Mouse (Mus musculus): Measurements from ENCODE around the gene Vmn1r157. TPM values are rescaled to one million over a fixed set of nuclear protein-coding genes. Genes with fewer than 3 reads are reported as not detected.

The Vmn1r157 gene
- not detected for polyA plus RNA-seq (2014; fragmentation: Illumina TruSeq; extraction: RNeasy Lipid Tissue Mini Kit (QIAGEN cat#74804); ENCODE audit: insufficient read depth, low read depth, low replicate concordance)

DNA sequence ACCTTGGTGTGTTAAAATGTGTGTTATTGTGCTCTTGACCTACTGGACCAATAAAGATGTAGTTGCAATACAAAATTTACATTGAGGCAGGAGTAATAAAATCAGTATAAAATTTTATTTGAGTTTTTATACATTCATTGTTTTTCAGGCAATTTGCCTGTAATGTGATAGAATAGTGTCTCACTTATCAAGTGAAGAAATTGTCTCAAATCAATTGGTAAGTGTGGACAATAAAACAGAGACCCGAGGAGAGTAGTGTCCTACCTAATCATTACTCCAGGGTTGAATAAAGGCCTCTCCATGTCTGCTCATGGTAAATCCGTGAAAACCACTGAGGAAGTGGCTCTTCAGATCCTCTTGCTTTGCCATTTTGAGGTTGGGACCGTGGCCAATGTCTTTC is at the start of gene Vmn1r157:
TSS of gene Vmn1r157 (plus strand) at position 301 of the 400 bp plus-strand sequence.

DNA sequence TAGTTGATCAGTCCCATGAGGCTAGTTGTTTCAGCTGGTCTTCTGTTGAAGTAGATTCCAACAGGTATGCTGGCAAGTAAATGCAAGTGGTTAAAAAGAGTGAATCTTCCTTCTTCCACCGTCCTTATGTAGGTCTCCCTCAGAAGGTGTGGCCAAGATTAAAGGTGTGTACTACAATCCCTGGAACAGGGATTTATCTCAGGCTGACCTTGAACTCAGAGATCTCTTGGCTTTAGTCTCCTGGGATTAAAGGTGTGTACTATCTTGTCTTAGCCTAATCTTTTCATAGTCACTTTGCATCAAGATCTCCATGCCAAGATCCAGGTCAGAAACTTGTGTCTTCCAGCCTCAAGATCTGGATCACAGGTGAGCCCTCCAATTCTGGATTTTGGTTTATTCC is 41.9 kb upstream of the Vmn1r157 start, which contains the start of gene Gm4567:
TSS of gene Gm4567 (minus strand) at position 101 of the 400 bp plus-strand sequence.

DNA sequence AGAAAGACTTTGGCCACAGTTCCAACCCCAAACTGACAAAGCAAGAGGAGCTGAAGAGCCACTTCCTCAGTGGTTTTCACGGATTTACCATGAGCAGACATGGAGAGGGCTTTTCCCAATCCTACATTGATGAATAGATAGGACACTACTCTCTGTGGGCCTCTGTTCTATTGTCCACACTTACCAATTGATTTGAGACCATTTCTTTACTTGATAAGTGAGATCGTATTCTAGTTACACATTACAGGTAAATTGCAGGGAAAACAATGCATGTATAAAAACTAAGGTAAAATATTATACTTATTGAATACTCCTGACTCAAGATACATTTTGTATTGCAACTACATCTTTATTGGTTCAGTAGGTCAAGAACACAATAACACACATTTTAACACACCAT is 29.2 kb downstream of the Vmn1r157 start, which contains the start of gene Vmn1r158:
TSS of gene Vmn1r158 (minus strand) at position 101 of the 400 bp plus-strand sequence.

Other genes starting within 250 kb of the Vmn1r157 start
- not detected for gene Vmn1r152, start 238.7 kb upstream of the Vmn1r157 start, polyA plus RNA-seq (2014; fragmentation: Illumina TruSeq; extraction: RNeasy Lipid Tissue Mini Kit (QIAGEN cat#74804); ENCODE audit: insufficient read depth, low read depth, low replicate concordance)
- gene Gm8677, start 226.8 kb upstream of the Vmn1r157 start, polyA plus RNA-seq (2014; fragmentation: Illumina TruSeq; extraction: RNeasy Lipid Tissue Mini Kit (QIAGEN cat#74804); ENCODE audit: insufficient read depth, low read depth, low replicate concordance) = not detected
- gene Gm4201, start 196.4 kb upstream of the Vmn1r157 start, polyA plus RNA-seq (2014; fragmentation: Illumina TruSeq; extraction: RNeasy Lipid Tissue Mini Kit (QIAGEN cat#74804); ENCODE audit: insufficient read depth, low read depth, low replicate concordance) = not detected
- not detected for gene Gm4565, start 173.6 kb upstream of the Vmn1r157 start, polyA plus RNA-seq (2014; fragmentation: Illumina TruSeq; extraction: RNeasy Lipid Tissue Mini Kit (QIAGEN cat#74804); ENCODE audit: insufficient read depth, low read depth, low replicate concordance)
- not detected for gene Vmn1r155, start 103.7 kb upstream of the Vmn1r157 start, polyA plus RNA-seq (2014; fragmentation: Illumina TruSeq; extraction: RNeasy Lipid Tissue Mini Kit (QIAGEN cat#74804); ENCODE audit: insufficient read depth, low read depth, low replicate concordance)
- gene Gm8693, start 69.4 kb upstream of the Vmn1r157 start, polyA plus RNA-seq (2014; fragmentation: Illumina TruSeq; extraction: RNeasy Lipid Tissue Mini Kit (QIAGEN cat#74804); ENCODE audit: insufficient read depth, low read depth, low replicate concordance) = not detected
- not detected for gene Gm4567, start 42.0 kb upstream of the Vmn1r157 start, polyA plus RNA-seq (2014; fragmentation: Illumina TruSeq; extraction: RNeasy Lipid Tissue Mini Kit (QIAGEN cat#74804); ENCODE audit: insufficient read depth, low read depth, low replicate concordance)
- gene Vmn1r158, start 29.1 kb downstream of the Vmn1r157 start, polyA plus RNA-seq (2014; fragmentation: Illumina TruSeq; extraction: RNeasy Lipid Tissue Mini Kit (QIAGEN cat#74804); ENCODE audit: insufficient read depth, low read depth, low replicate concordance) = not detected
- not detected for gene Vmn1r159, start 81.9 kb downstream of the Vmn1r157 start, polyA plus RNA-seq (2014; fragmentation: Illumina TruSeq; extraction: RNeasy Lipid Tissue Mini Kit (QIAGEN cat#74804); ENCODE audit: insufficient read depth, low read depth, low replicate concordance)
- gene Vmn1r160, start 109.5 kb downstream of the Vmn1r157 start, polyA plus RNA-seq (2014; fragmentation: Illumina TruSeq; extraction: RNeasy Lipid Tissue Mini Kit (QIAGEN cat#74804); ENCODE audit: insufficient read depth, low read depth, low replicate concordance) = not detected
- not detected for gene Gm4214, start 223.0 kb downstream of the Vmn1r157 start, polyA plus RNA-seq (2014; fragmentation: Illumina TruSeq; extraction: RNeasy Lipid Tissue Mini Kit (QIAGEN cat#74804); ENCODE audit: insufficient read depth, low read depth, low replicate concordance)

Data from lung, adult 10 weeks (tissue).